Mouse (Mus musculus) intestine, embryonic 15.5 days (tissue): ENCODE results near the gene Hoxa2. TPM values are rescaled to one million over a fixed set of nuclear protein-coding genes. Genes with fewer than 3 reads are reported as not detected.

Source experiments
- ATAC-seq: fragments of 200-750 bp; cut with Nextera tagmentation; 2 replicates; pipeline ENCODE4 v1.8.0; 2017; ENCODE audit warnings: moderate TSS enrichment, moderate library complexity
- H3K27ac ChIP-seq: fragments of 300-500 bp; sonication (generic); 2 replicates; pipeline ENCODE4 v1.5.1; 2015; ENCODE audit warnings: mild to moderate bottlenecking, inconsistent platforms
- H3K27me3 ChIP-seq: fragments of 300-500 bp; sonication (generic); replicated peaks from 2 replicates; pipeline ENCODE4 v1.6.1; 2015; ENCODE audit warnings: inconsistent platforms
- H3K36me3 ChIP-seq: fragments of 300-500 bp; sonication (generic); 2 replicates; pipeline ENCODE4 v1.6.1; 2015; ENCODE audit warnings: inconsistent platforms
- H3K4me1 ChIP-seq: fragments of 300-500 bp; sonication (generic); replicated peaks from 2 replicates; pipeline ENCODE4 v1.6.1; 2015; ENCODE audit warnings: inconsistent platforms
- H3K4me2 ChIP-seq: fragments of 300-500 bp; sonication (generic); replicated peaks from 2 replicates; pipeline ENCODE4 v1.6.1; 2015; ENCODE audit warnings: mild to moderate bottlenecking, inconsistent platforms
- H3K4me3 ChIP-seq: fragments of 300-500 bp; sonication (generic); replicated peaks from 2 replicates; pipeline ENCODE4 v1.5.1; 2015; ENCODE audit warnings: inconsistent platforms
- H3K9ac ChIP-seq: fragments of 300-500 bp; sonication (generic); 2 replicates; pipeline ENCODE4 v1.6.1; 2015; ENCODE audit warnings: inconsistent platforms
- H3K9me3 ChIP-seq: fragments of 300-500 bp; sonication (generic); 2 replicates; pipeline ENCODE4 v1.6.1; 2016; ENCODE audit warnings: inconsistent platforms
- WGBS: fragments of 180-500 bp; shearing (Covaris S2); methylation state at CpG from one replicate; pipeline ENCODE4 v1.1.7; 2015; 5-methylcytosine and 5-hydroxymethylcytosine counted together
- polyA plus RNA-seq: library from polyadenylated mRNA; unstranded; fragments of >200 nt; fragmentation: Nextera tagmentation; extraction: Ambion mirVana; gene quantifications from 2 replicates; pipeline ENCODE4 v1.2.1, GENCODE M21; 2015

Gene Hoxa2
- polyA plus RNA-seq, 1 experiment from 2014 or later = 8.6 TPM

GRCm38 (mm10) chr6:52206882-52207683 is 42.5 kb upstream of the Hoxa2 start:
- ATAC-seq = no peak
- H3K4me3 ChIP-seq = peak overlapping the region; percentile 9; the same call in 1 of the 2 replicates
- peaks cover 55% of the 10 kb centered on the region for H3K27me3 ChIP-seq
- peaks cover 38% of the 10 kb centered on the region for H3K4me1 ChIP-seq
- H3K9me3 ChIP-seq = no peaks in the 10 kb centered on the region
- H3K9ac ChIP-seq = 0 out of 2 replicates have a peak overlapping the region, but pooled peaks have one; percentile 9
- no peaks in the 10 kb centered on the region for H3K36me3 ChIP-seq
- H3K27ac ChIP-seq = 0 out of 2 replicates have a peak overlapping the region, but pooled peaks have one; percentile 33
- WGBS = 30% methylated on average over 4 of the region's 4 CpGs
- peak overlapping the region; percentile 91 for H3K4me2 ChIP-seq

GRCm38 (mm10) chr6:52205638-52206621 is 41.3 kb upstream of the Hoxa2 start:
- H3K4me1 ChIP-seq = peaks cover 27% of the 10 kb centered on the region
- 30% methylated on average over 55 of the region's 55 CpGs for WGBS
- H3K36me3 ChIP-seq = no peaks in the 10 kb centered on the region
- H3K27ac ChIP-seq = peak overlapping the region; percentile 45
- peak overlapping the region; percentile 14 for H3K4me3 ChIP-seq
- no peaks in the 10 kb centered on the region for H3K9me3 ChIP-seq
- H3K9ac ChIP-seq = peak overlapping the region; percentile 9; the same call in 1 of the 2 replicates
- no peak for ATAC-seq
- peaks cover 45% of the 10 kb centered on the region for H3K27me3 ChIP-seq
- peak overlapping the region; percentile 91 for H3K4me2 ChIP-seq

- Histone ChIP-seq H3K9ac (peak overlapping the region; percentile 9; the same call in 1 of the 2 replicates), H3K36me3 (no peaks in the 10 kb centered on the region), H3K9me3 (no peaks in the 10 kb centered on the region), H3K27ac (peak overlapping the region; percentile 45), H3K4me1 (peaks cover 30% of the 10 kb centered on the region), H3K4me2 (peak overlapping the region; percentile 91), H3K27me3 (peaks cover 43% of the 10 kb centered on the region), H3K4me3 (peak overlapping the region; percentile 4; the same call in 1 of the 2 replicates)
- 31% methylated on average over 14 of the region's 14 CpGs for WGBS
- ATAC-seq = no peak
These were observed 40.6 kb upstream of the Hoxa2 start for GRCm38 (mm10) chr6:52205221-52205620.

GRCm38 (mm10) chr6:52204050-52204752 is 39.6 kb upstream of the Hoxa2 start, which contains the start of gene Hoxa5:
TSS of gene Hoxa5 (minus strand) at chr6:52204587.
- peaks cover 33% of the 10 kb centered on the region for H3K27me3 ChIP-seq
- no peaks in the 10 kb centered on the region for H3K36me3 ChIP-seq
- peak; percentile 55 for ATAC-seq
- H3K9ac ChIP-seq = peak within 1 kb of the TSS; percentile 81
- H3K4me1 ChIP-seq = peaks cover 27% of the 10 kb centered on the region
- peak within 1 kb of the TSS; percentile 73 for H3K27ac ChIP-seq
- WGBS = 3% methylated on average over 65 of the region's 65 CpGs
- peak within 1 kb of the TSS; percentile 60 for H3K4me3 ChIP-seq
- peak within 1 kb of the TSS; percentile 91 for H3K4me2 ChIP-seq
- no peaks in the 10 kb centered on the region for H3K9me3 ChIP-seq

- Histone ChIP-seq H3K27me3 (peaks cover 27% of the 10 kb centered on the region), H3K9me3 (no peaks in the 10 kb centered on the region), H3K4me1 (peaks cover 21% of the 10 kb centered on the region), H3K36me3 (no peaks in the 10 kb centered on the region), H3K27ac (peak overlapping the region; percentile 73), H3K4me3 (peak overlapping the region; percentile 60), H3K4me2 (peak overlapping the region; percentile 91), H3K9ac (peak overlapping the region; percentile 81)
- 3% methylated on average over 45 of the region's 46 CpGs for WGBS
- ATAC-seq = no peak
These were observed 38.9 kb upstream of the Hoxa2 start for GRCm38 (mm10) chr6:52203371-52204049.

GRCm38 (mm10) chr6:52203121-52203370 is 38.4 kb upstream of the Hoxa2 start:
- peak overlapping the region; percentile 91 for H3K4me2 ChIP-seq
- H3K27me3 ChIP-seq = peaks cover 24% of the 10 kb centered on the region
- no peaks in the 10 kb centered on the region for H3K9me3 ChIP-seq
- no peaks in the 10 kb centered on the region for H3K36me3 ChIP-seq
- peak overlapping the region; percentile 60 for H3K4me3 ChIP-seq
- 15% methylated on average over 10 of the region's 10 CpGs for WGBS
- peak overlapping the region; percentile 73; the same call in 1 of the 2 replicates for H3K27ac ChIP-seq
- peaks cover 17% of the 10 kb centered on the region for H3K4me1 ChIP-seq
- no peak for ATAC-seq
- peak overlapping the region; percentile 81 for H3K9ac ChIP-seq

- 0 out of 2 replicates have a peak overlapping the region, but pooled peaks have one; percentile 52 for H3K27ac ChIP-seq
- H3K27me3 ChIP-seq = peaks cover 22% of the 10 kb centered on the region
- no peaks in the 10 kb centered on the region for H3K36me3 ChIP-seq
- peak overlapping the region; percentile 91 for H3K4me2 ChIP-seq
- H3K9me3 ChIP-seq = no peaks in the 10 kb centered on the region
- H3K4me3 ChIP-seq = peak overlapping the region; percentile 60
- H3K4me1 ChIP-seq = peaks cover 16% of the 10 kb centered on the region
- WGBS = 33% methylated on average over 22 of the region's 22 CpGs
- no peak for ATAC-seq
- peak overlapping the region; percentile 81 for H3K9ac ChIP-seq
These were observed 37.9 kb upstream of the Hoxa2 start for GRCm38 (mm10) chr6:52202362-52203120.

GRCm38 (mm10) chr6:52201269-52201668 is 36.6 kb upstream of the Hoxa2 start:
- WGBS = 43% methylated on average over 1 of the region's 1 CpGs
- peaks cover 16% of the 10 kb centered on the region for H3K4me1 ChIP-seq
- ATAC-seq = no peak
- H3K4me2 ChIP-seq = peak overlapping the region; percentile 91
- peaks cover 13% of the 10 kb centered on the region for H3K27me3 ChIP-seq
- H3K36me3 ChIP-seq = no peaks in the 10 kb centered on the region
- H3K4me3 ChIP-seq = peak overlapping the region; percentile 27; the same call in 1 of the 2 replicates
- no peaks in the 10 kb centered on the region for H3K9me3 ChIP-seq
- 0 out of 2 replicates have a peak overlapping the region, but pooled peaks have one; percentile 14 for H3K9ac ChIP-seq
- H3K27ac ChIP-seq = peak overlapping the region; percentile 49; the same call in 1 of the 2 replicates

GRCm38 (mm10) chr6:52200751-52201250 is 36.2 kb upstream of the Hoxa2 start:
- peak overlapping the region; percentile 27 for H3K4me3 ChIP-seq
- no peaks in the 10 kb centered on the region for H3K9me3 ChIP-seq
- H3K4me1 ChIP-seq = peaks cover 15% of the 10 kb centered on the region
- no peaks in the 10 kb centered on the region for H3K36me3 ChIP-seq
- peak; percentile 68 for ATAC-seq
- whole genome bisulfite sequencing = 21% methylated on average over 10 of the region's 10 CpGs
- H3K27ac ChIP-seq = peak overlapping the region; percentile 49
- peak overlapping the region; percentile 24 for H3K9ac ChIP-seq
- peak overlapping the region; percentile 91 for H3K4me2 ChIP-seq
- H3K27me3 ChIP-seq = peaks cover 8% of the 10 kb centered on the region; the same call in 1 of the 2 replicates

GRCm38 (mm10) chr6:52200073-52200750 is 35.6 kb upstream of the Hoxa2 start:
- Histone ChIP-seq H3K36me3 (no peaks in the 10 kb centered on the region), H3K27me3 (peaks cover 2% of the 10 kb centered on the region; the same call in 1 of the 2 replicates), H3K9ac (peak overlapping the region; percentile 24), H3K9me3 (no peaks in the 10 kb centered on the region), H3K27ac (peak overlapping the region; percentile 46), H3K4me3 (peak overlapping the region; percentile 27), H3K4me1 (peaks cover 15% of the 10 kb centered on the region; the same call in 1 of the 2 replicates), H3K4me2 (peak overlapping the region; percentile 91)
- 20% methylated on average over 30 of the region's 30 CpGs for WGBS
- peak; percentile 57 for ATAC-seq
